Mouse (Mus musculus): Measurements from ENCODE around the gene Doc2a. TPM values are rescaled to one million over a fixed set of nuclear protein-coding genes. Genes with fewer than 3 reads are reported as not detected.
"Not testable (repeated sequence)": the region's sequence is repeated elsewhere in the genome, so short reads cannot be mapped to it uniquely, and the experiment has no call there.

Doc2a gene
- polyA plus RNA-seq, 1 experiment from 2014 or later: 9.1 TPM

DNA sequence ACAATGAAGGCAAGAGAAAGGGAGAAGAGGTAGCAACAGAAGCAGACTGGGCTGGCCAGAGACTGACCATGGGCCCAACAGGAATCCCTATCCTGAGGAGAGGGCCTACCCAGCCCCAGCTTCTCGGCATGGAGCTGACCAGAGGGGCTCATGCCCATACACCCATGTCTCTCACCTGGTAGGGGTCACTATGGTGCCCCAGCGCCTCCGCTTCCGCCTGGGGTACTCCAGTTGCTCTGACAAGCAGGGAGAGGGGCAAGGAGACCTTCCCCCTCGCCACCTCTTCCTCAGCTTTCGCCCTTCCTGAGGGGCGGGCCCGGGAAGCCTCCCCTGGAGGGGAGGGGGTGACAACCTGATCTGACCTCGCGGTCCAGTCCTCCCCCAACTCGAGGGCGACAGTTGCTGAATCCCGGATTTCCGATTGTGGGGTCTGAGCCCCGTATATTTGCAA lies 36.5 kb downstream of the Doc2a start:
- Histone ChIP-seq H3K27ac (peak overlapping the region; percentile 90; the same call in 1 of the 2 replicates), H3K4me1 (peaks cover 27% of the 10 kb centered on the region), H3K27me3 (replicated peaks) (no peaks in the 10 kb centered on the region), H3K9ac (peak overlapping the region; percentile 87), H3K4me3 (peak overlapping the region; percentile 74), H3K4me2 (replicated peaks) (peak overlapping the region; percentile 100), H3K36me3 (peaks cover 19% of the 10 kb centered on the region), H3K9me3 (no peaks in the 10 kb centered on the region)
- 0% methylated on average over 15 of the region's 15 CpGs for WGBS
- peak; percentile 7; the same call in 1 of the 2 replicates for ATAC-seq (ENCODE audit: low FRiP score, low read depth)

DNA sequence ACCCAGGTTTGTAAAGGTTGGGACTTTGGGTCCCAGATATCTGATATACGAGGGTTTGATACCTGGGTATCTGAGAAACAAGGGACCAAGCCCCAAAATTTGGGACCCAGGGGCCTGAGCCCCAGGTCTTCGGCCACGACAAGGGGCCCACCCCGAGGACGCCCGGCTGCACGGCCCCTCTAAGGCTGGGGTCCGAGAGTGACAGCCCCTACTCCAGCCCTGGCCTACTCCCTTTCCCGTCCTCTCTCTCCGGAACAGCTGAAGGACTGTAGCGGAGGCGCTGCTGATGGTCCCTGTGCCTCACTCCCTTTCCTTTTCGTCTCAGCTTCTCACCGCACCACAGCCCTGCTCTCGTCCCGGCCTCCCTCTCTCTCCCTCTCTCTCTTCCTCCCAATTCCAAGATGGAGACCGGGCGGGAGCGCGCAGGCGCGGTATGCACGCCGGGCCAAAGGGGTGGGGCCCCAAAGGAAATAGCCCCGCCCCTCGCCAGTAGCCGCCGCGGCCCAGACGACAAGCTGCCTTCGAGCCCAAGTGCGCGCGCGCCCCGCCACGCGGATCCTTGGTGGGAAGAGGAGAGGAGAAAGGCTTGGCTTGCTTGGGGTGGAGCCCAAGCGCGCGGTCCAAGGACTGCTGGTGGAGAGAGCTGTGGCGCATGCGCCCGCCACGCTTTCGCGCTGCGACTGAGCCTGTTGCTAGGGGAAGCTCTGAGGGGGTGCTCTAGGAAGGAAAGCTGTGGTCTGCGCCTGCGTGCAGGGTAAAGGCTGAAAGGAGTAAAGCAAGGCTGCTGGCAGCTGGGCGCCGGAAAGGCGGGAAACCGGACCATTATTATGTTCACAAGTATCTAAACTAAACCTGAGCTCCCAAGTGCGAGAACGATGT lies 37.3 kb downstream of the Doc2a start, which contains the start of gene Taok2:
TSS of gene Taok2 (minus strand) at position 418 of the 879 bp plus-strand sequence.
- Histone ChIP-seq H3K4me1 (peaks cover 27% of the 10 kb centered on the region), H3K4me2 (replicated peaks) (peak within 1 kb of the TSS; percentile 100), H3K9me3 (no peaks in the 10 kb centered on the region), H3K9ac (peak within 1 kb of the TSS; percentile 87), H3K4me3 (peak within 1 kb of the TSS; percentile 74), H3K27ac (peak within 1 kb of the TSS; percentile 90), H3K27me3 (replicated peaks) (no peaks in the 10 kb centered on the region), H3K36me3 (peaks cover 11% of the 10 kb centered on the region)
- peak; percentile 96 for ATAC-seq (ENCODE audit: low FRiP score, low read depth)
- under 1% methylated on average over 56 of the region's 56 CpGs for WGBS

DNA sequence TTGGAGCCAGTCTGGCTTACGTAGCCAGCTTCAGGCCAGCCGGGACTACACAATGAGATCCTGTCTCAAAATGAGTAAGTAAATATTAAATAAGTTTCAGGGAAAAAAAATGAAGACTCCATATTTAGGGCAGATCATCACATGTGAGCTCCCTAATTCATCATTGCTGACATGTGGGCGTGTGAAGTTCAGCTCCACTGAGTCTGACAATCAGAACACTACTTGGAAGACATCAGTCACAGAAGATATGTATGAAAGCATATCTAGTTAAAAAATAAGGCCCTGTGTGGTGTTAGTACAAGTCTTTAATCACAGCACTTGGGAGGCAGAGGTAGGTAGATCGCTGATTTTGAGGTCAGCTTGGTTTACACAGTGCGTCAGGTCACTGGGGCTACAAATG lies 40.1 kb downstream of the Doc2a start:
- Histone ChIP-seq H3K9me3 (no peaks in the 10 kb centered on the region), H3K36me3 (0 out of 2 replicates have a peak, but pooled peaks cover 6% of the 10 kb centered on the region), H3K4me2 (replicated peaks) (no peak overlapping the region), H3K9ac (no peak overlapping the region), H3K4me1 (peaks cover 15% of the 10 kb centered on the region), H3K4me3 (no peak overlapping the region), H3K27me3 (replicated peaks) (no peaks in the 10 kb centered on the region), H3K27ac (no peak overlapping the region)
- 88% methylated on average over 5 of the region's 5 CpGs for WGBS
- no peak for ATAC-seq (ENCODE audit: low FRiP score, low read depth)

DNA sequence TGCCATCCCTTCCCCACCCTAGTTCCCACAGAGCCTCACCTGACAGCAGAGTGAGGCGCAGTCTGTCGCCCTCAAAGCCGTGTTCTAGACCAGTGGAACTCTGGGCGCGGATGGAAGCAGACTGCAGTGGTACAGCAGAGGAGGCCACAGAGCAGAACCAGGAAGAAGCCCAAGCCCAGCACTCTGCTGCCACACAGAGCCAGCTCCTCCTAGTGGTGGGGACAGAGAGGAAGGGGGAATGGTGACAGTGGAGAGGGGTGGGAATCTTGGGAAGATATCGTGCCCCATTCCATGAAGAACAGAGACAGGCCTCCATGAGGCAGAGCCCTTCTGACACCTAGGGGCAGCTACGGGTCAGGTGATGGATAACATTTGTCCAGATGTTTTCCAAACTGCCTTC lies 41.6 kb downstream of the Doc2a start:
- H3K9me3 ChIP-seq: no peaks in the 10 kb centered on the region
- 49% methylated on average over 7 of the region's 7 CpGs for WGBS
- H3K36me3 ChIP-seq: 0 out of 2 replicates have a peak, but pooled peaks cover 6% of the 10 kb centered on the region
- H3K27me3 ChIP-seq (replicated peaks): no peaks in the 10 kb centered on the region
- no peak overlapping the region; the same call in 1 of the 2 replicates for H3K9ac ChIP-seq
- 0 out of 2 replicates have a peak, but pooled peaks cover under 1% of the 10 kb centered on the region for H3K4me1 ChIP-seq
- H3K27ac ChIP-seq: no peak overlapping the region
- ATAC-seq (ENCODE audit: low FRiP score, low read depth): no peak
- H3K4me3 ChIP-seq: no peak overlapping the region
- no peak overlapping the region for H3K4me2 ChIP-seq (replicated peaks)

DNA sequence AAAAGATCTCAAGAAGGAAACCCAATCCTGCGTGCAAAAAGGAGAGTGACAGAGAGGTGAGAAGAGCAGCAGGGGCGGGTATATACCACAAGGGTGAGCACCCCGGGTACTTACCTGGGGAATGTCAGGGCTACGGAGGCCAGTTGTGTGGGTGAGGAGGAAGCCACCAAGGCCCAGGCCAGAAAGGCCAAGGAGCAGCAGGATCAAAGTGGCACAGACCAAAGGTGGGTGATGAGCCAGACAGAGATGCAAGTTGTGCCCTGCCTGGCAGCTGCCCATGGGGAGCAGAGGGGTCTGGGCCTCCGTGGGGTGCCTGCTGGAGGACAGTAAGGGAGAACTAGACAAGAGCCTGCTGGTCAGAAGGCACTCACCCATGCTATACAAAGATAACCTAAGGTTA lies 49.7 kb downstream of the Doc2a start:
- H3K4me2 ChIP-seq (replicated peaks): 0 out of 2 replicates have a peak overlapping the region, but pooled peaks have one; percentile 78
- H3K27ac ChIP-seq: no peak overlapping the region
- no peaks in the 10 kb centered on the region for H3K27me3 ChIP-seq (replicated peaks)
- H3K4me1 ChIP-seq: peaks cover 14% of the 10 kb centered on the region
- no peak overlapping the region for H3K4me3 ChIP-seq
- WGBS: 85% methylated on average over 5 of the region's 5 CpGs
- no peak overlapping the region for H3K9ac ChIP-seq
- ATAC-seq (ENCODE audit: low FRiP score, low read depth): no peak
- no peaks in the 10 kb centered on the region for H3K9me3 ChIP-seq
- no peaks in the 10 kb centered on the region for H3K36me3 ChIP-seq

DNA sequence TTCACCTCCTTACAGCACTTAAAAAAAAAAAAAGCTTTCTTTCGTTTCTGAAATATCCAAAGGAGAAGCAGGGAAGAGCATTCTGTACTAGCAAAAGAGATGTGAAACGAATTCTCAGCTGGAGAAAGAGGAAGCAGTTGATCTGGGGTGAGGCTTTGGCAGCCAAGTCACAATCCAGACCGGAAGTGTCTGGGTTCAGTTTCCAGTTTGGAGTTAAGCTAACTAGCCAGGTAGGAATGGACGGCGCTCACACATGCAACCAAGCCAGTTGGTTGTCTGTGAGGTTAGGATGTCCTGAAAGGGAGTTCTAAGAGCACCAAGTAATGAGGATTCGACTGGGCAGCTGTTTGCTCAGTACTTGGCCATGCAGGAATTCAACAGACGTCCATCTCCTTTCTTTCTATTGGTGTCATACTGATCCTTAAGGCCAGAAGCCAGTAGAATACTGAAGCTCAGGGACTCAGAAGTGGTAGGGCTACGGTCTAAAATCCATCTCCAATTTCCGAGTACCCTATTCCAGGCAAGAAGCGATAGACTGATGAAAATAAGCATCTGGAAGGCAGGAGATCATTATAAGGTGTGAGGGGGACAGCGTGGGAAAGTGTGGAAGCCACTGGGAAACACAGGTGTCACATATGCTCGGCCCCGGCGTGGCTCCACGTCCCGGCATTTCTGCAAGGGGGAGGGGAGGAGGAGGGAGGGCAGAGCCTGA lies 50.3 kb downstream of the Doc2a start:
- Histone ChIP-seq H3K9me3 (no peaks in the 10 kb centered on the region), H3K36me3 (no peaks in the 10 kb centered on the region), H3K4me3 (peak overlapping the region; percentile 59), H3K4me2 (replicated peaks) (peak overlapping the region; percentile 78), H3K9ac (peak overlapping the region; percentile 76), H3K27me3 (replicated peaks) (no peaks in the 10 kb centered on the region), H3K27ac (0 out of 2 replicates have a peak overlapping the region, but pooled peaks have one; percentile 42), H3K4me1 (peaks cover 14% of the 10 kb centered on the region)
- WGBS: 27% methylated on average over 16 of the region's 16 CpGs
- ATAC-seq (ENCODE audit: low FRiP score, low read depth): peak; percentile 88

DNA sequence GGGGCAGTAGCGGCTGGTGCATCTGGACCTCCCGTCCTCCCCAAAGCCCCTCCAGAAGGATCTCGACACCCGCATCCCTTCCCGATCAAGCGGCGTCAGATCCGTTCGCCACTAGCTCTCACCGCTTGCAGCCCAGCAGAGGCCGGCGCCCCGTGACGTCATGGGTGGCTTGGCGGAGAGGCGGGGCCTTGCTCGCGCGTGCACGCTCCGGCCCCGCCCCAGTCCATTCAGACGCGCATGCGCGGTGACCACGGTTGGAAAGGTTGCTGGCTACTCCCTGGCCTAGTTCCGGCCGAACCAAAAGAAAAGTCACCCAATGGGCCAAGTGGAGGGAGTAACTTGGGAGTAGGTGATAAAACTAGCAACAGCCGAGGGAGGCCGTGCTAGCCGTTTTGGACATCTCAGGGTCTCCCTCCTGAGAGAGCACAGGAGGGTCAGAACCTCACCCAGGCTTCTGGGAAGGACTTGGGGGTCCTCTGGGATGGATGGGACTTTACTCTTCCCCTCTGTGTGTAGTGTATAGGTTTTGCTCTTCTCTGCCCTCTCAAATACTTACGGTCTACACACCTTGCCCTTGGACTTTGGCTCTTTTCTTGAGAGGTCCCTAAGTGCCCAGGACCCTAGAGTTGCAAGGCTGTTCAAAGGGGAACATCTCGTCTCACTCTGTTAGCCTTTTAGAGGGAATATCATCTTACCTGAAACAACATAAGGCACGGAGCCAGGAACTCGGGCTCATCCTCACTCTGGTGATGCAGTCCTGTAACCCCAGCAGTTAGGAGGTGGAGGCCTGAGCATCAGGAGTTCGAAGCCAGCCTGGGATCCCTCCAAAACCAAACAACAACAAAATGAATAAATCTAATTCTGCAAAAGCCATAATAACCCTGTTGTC lies 51.1 kb downstream of the Doc2a start:
- peaks cover 14% of the 10 kb centered on the region for H3K4me1 ChIP-seq
- H3K36me3 ChIP-seq: no peaks in the 10 kb centered on the region
- 12% methylated on average over 37 of the region's 37 CpGs for WGBS
- H3K27ac ChIP-seq: 0 out of 2 replicates have a peak overlapping the region, but pooled peaks have one; percentile 42
- peak overlapping the region; percentile 78 for H3K4me2 ChIP-seq (replicated peaks)
- no peaks in the 10 kb centered on the region for H3K27me3 ChIP-seq (replicated peaks)
- peak overlapping the region; percentile 59 for H3K4me3 ChIP-seq
- ATAC-seq (ENCODE audit: low FRiP score, low read depth): peak; percentile 91
- no peaks in the 10 kb centered on the region for H3K9me3 ChIP-seq
- H3K9ac ChIP-seq: peak overlapping the region; percentile 76

DNA sequence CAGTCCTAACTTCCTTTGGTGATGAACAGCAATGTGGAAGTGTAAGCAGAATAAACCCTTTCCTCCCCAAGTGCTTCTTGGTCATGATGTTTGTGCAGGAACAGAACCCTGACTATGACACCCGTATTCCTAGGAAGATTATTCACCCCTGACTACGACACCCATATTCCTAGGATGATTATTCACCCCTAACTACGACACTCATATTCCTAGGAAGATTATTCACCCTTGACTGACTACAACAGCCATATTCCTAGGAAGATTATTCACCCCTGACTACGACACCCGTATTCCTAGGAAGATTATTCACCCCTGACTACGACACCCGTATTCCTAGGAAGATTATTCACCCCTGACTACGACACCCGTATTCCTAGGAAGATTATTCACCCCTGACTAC lies 52.6 kb downstream of the Doc2a start:
- not testable (repeated sequence) for H3K27ac ChIP-seq; H3K36me3 ChIP-seq; H3K9me3 ChIP-seq; H3K27me3 ChIP-seq (replicated peaks); H3K4me2 ChIP-seq (replicated peaks); H3K4me3 ChIP-seq; ATAC-seq (ENCODE audit: low FRiP score, low read depth); H3K9ac ChIP-seq
- WGBS: 96% methylated on average over 8 of the region's 9 CpGs
- H3K4me1 ChIP-seq: peaks cover 14% of the 10 kb centered on the region

Other genes starting within 250 kb of the Doc2a start
- gene Nupr1, start 216.6 kb upstream of the Doc2a start, polyA plus RNA-seq (2016; fragmentation: Nextera tagmentation; extraction: Ambion mirVana): 2.9 and 4.5 TPM in 2 replicates
- 40.0 and 53.2 TPM in 2 replicates for gene Sgf29, start 198.1 kb upstream of the Doc2a start, polyA plus RNA-seq (2016; fragmentation: Nextera tagmentation; extraction: Ambion mirVana)
- gene Sult1a1, start 171.0 kb upstream of the Doc2a start, polyA plus RNA-seq (2016; fragmentation: Nextera tagmentation; extraction: Ambion mirVana): 0.54 and 0.79 TPM in 2 replicates
- gene Bola2, start 152.0 kb upstream of the Doc2a start, polyA plus RNA-seq (2016; fragmentation: Nextera tagmentation; extraction: Ambion mirVana): 160 and 164 TPM in 2 replicates
- 17.9 and 19.0 TPM in 2 replicates for gene Slx1b, start 151.6 kb upstream of the Doc2a start, polyA plus RNA-seq (2016; fragmentation: Nextera tagmentation; extraction: Ambion mirVana)
- 70.5 and 71.5 TPM in 2 replicates for gene Coro1a, start 139.6 kb upstream of the Doc2a start, polyA plus RNA-seq (2016; fragmentation: Nextera tagmentation; extraction: Ambion mirVana)
- gene Mapk3, start 87.8 kb upstream of the Doc2a start, polyA plus RNA-seq (2016; fragmentation: Nextera tagmentation; extraction: Ambion mirVana): 79.0 and 79.6 TPM in 2 replicates
- 1.3 and 2.0 TPM in 2 replicates for gene Gdpd3, start 81.1 kb upstream of the Doc2a start, polyA plus RNA-seq (2016; fragmentation: Nextera tagmentation; extraction: Ambion mirVana)
- 160 and 169 TPM in 2 replicates for gene Ypel3, start 70.5 kb upstream of the Doc2a start, polyA plus RNA-seq (2016; fragmentation: Nextera tagmentation; extraction: Ambion mirVana)
- 0.68 and 0.72 TPM in 2 replicates for gene Tbx6, start 65.9 kb upstream of the Doc2a start, polyA plus RNA-seq (2016; fragmentation: Nextera tagmentation; extraction: Ambion mirVana)
- gene Ppp4c, start 54.9 kb upstream of the Doc2a start, polyA plus RNA-seq (2016; fragmentation: Nextera tagmentation; extraction: Ambion mirVana): 293 and 310 TPM in 2 replicates
- 21.4 and 25.8 TPM in 2 replicates for gene Fam57b, start 49.7 kb upstream of the Doc2a start, polyA plus RNA-seq (2016; fragmentation: Nextera tagmentation; extraction: Ambion mirVana)
- gene 4930451I11Rik, start 15.8 kb upstream of the Doc2a start, polyA plus RNA-seq (2016; fragmentation: Nextera tagmentation; extraction: Ambion mirVana): not detected in 2 replicates
- 29.1 and 33.5 TPM in 2 replicates for gene Hirip3, start 14.6 kb downstream of the Doc2a start, polyA plus RNA-seq (2016; fragmentation: Nextera tagmentation; extraction: Ambion mirVana)
- gene Ino80e, start 15.0 kb downstream of the Doc2a start, polyA plus RNA-seq (2016; fragmentation: Nextera tagmentation; extraction: Ambion mirVana): 86.4 and 88.0 TPM in 2 replicates
- 57.5 and 59.1 TPM in 2 replicates for gene Taok2, start 37.3 kb downstream of the Doc2a start, polyA plus RNA-seq (2016; fragmentation: Nextera tagmentation; extraction: Ambion mirVana)
- 21.7 and 22.0 TPM in 2 replicates for gene Tmem219, start 75.5 kb downstream of the Doc2a start, polyA plus RNA-seq (2016; fragmentation: Nextera tagmentation; extraction: Ambion mirVana)
- 62.1 and 62.8 TPM in 2 replicates for gene Kctd13, start 81.5 kb downstream of the Doc2a start, polyA plus RNA-seq (2016; fragmentation: Nextera tagmentation; extraction: Ambion mirVana)
- 2.5 and 2.8 TPM in 2 replicates for gene Asphd1, start 102.2 kb downstream of the Doc2a start, polyA plus RNA-seq (2016; fragmentation: Nextera tagmentation; extraction: Ambion mirVana)
- gene Sez6l2, start 103.1 kb downstream of the Doc2a start, polyA plus RNA-seq (2016; fragmentation: Nextera tagmentation; extraction: Ambion mirVana): 17.7 and 20.0 TPM in 2 replicates
- 101 and 103 TPM in 2 replicates for gene Cdipt, start 128.5 kb downstream of the Doc2a start, polyA plus RNA-seq (2016; fragmentation: Nextera tagmentation; extraction: Ambion mirVana)
- 1.1 and 1.4 TPM in 2 replicates for gene Cdiptos, start 128.7 kb downstream of the Doc2a start, polyA plus RNA-seq (2016; fragmentation: Nextera tagmentation; extraction: Ambion mirVana)
- 5.9 and 6.6 TPM in 2 replicates for gene Mvp, start 167.2 kb downstream of the Doc2a start, polyA plus RNA-seq (2016; fragmentation: Nextera tagmentation; extraction: Ambion mirVana)
- gene Pagr1b, start 169.1 kb downstream of the Doc2a start, polyA plus RNA-seq (2016; fragmentation: Nextera tagmentation; extraction: Ambion mirVana): not detected in 2 replicates
- 63.1 and 80.4 TPM in 2 replicates for gene Pagr1a, start 169.9 kb downstream of the Doc2a start, polyA plus RNA-seq (2016; fragmentation: Nextera tagmentation; extraction: Ambion mirVana)
- 46.4 and 66.2 TPM in 2 replicates for gene Gm42742, start 173.7 kb downstream of the Doc2a start, polyA plus RNA-seq (2016; fragmentation: Nextera tagmentation; extraction: Ambion mirVana)
- 5.3 and 6.2 TPM in 2 replicates for gene Prrt2, start 173.8 kb downstream of the Doc2a start, polyA plus RNA-seq (2016; fragmentation: Nextera tagmentation; extraction: Ambion mirVana)
- gene Maz, start 179.6 kb downstream of the Doc2a start, polyA plus RNA-seq (2016; fragmentation: Nextera tagmentation; extraction: Ambion mirVana): 134 TPM in 2 replicates
- 90.8 and 93.0 TPM in 2 replicates for gene Kif22, start 195.1 kb downstream of the Doc2a start, polyA plus RNA-seq (2016; fragmentation: Nextera tagmentation; extraction: Ambion mirVana)
- not detected in 2 replicates for gene Zg16, start 239.9 kb downstream of the Doc2a start, polyA plus RNA-seq (2016; fragmentation: Nextera tagmentation; extraction: Ambion mirVana)
- 0.88 and 1.2 TPM in 2 replicates for gene AI467606, start 243.9 kb downstream of the Doc2a start, polyA plus RNA-seq (2016; fragmentation: Nextera tagmentation; extraction: Ambion mirVana)

Data from neural tube, embryonic 12.5 days (tissue).